Mouse (Mus musculus) CD8-positive naive resting alpha-beta T cell, adult 2 months (primary cell): ENCODE data around the gene Mageb2.
"Not testable (repeated sequence)": the region's sequence is repeated elsewhere in the genome, so short reads cannot be mapped to it uniquely, and the experiment has no call there.

ENCODE experiments used
- DNase-seq, 2 experiments: peaks; one replicate each; pipeline ENCODE4 v3.0.0; 2022; ENCODE audit warnings: low read depth in 2 of 2, low spot score in 2 of 2

Mageb2 gene

GRCm38 (mm10) chrX:91331390-91331789 lies at the start of gene Mageb2:
TSS of gene Mageb2 (plus strand) at chrX:91331690.
- DNase-seq: not testable (repeated sequence)

DNA sequence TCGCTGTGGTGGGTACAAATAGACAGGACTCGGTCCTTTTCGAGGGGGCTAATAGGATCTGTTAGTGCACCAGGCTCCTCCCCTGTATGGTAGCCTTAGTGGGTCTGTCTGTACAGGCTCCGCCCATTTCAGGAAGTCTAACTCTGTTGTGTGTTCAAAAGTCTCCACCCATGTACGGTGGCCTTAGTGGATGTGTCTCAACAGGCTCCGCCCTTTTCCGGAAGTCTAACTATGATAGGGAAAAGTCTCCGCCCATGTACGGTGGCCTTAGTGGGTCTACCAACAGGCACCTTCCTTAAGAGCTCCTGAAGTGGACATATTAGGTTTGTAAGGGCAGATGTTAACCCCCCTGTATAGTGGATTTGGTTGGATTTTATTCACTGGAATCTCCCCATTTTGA lies 18.2 kb upstream of the Mageb2 start:
- not testable (repeated sequence) for DNase-seq
